Mouse (Mus musculus) megakaryocyte, embryonic 14.5 days (primary cell): Measurements from ENCODE around the gene Dusp22.

Experiments
- FLI1 ChIP-seq: IDR thresholded peaks from 2 replicates; pipeline ENCODE4 v1.6.1; 2012; ENCODE audit warnings: low read length, inconsistent platforms, mixed read lengths
- GATA1 ChIP-seq: IDR thresholded peaks from 3 replicates; pipeline ENCODE4 v1.6.1; 2012; ENCODE audit warnings: mixed read lengths, low read length, inconsistent platforms, borderline replicate concordance

DNA sequence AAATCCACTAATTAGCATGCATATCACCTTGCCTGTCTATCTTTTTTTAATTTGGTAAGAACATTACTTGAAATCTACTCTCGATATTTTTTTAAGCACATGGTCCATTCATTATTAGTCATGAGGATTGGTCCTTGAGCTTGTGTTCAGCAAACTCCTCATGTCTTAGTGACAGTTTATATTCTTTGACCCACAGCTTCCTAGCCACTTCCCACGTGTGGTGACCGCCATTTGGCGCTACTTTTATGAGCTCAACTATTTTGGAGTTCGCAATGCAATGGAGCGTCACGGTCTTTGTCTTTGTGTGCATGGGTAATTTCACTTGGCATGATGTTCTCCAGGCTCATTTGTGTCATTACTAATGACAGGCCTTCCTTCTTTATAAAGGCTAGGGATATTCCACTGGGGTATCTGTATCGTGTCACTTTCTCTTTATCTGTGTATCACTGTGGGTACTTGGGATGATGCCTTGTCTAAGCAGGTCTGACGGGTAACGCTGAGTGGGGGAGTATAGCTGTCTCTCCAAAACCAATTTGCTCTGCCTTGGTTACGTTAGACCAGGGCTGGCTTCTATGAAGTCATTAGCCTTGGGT, 99.1 kb downstream of the Dusp22 start:
- no peak for TF ChIP-seq FLI1
- TF ChIP-seq GATA1, result no peak
